Mouse (Mus musculus) spleen, adult 2 months (tissue): ENCODE data around the gene Osbpl10. TPM values are rescaled to one million over a fixed set of nuclear protein-coding genes. Genes with fewer than 3 reads are reported as not detected.

ENCODE experiments used
- DNase-seq, 2 experiments: peaks; one replicate each; pipeline versions ENCODE4 v3.0.0 to v3.0.0-alpha.2; 2012 to 2021; ENCODE audit warnings: low spot score in 2 of 2, low read depth in 1 of 2
- H3K27ac ChIP-seq: fragments of 200-500 bp; 2 replicates; pipeline ENCODE4 v1.5.1; 2012; ENCODE audit warnings: low read length, inconsistent platforms; ENCODE audit not compliant: insufficient read depth
- H3K27me3 ChIP-seq: fragments of 200-500 bp; 2 replicates; pipeline ENCODE4 v1.6.1; 2012; ENCODE audit warnings: mild to moderate bottlenecking, moderate library complexity, low read length, inconsistent platforms; ENCODE audit not compliant: control insufficient read depth, insufficient read depth
- H3K36me3 ChIP-seq: fragments of 200-500 bp; 2 replicates; pipeline ENCODE4 v1.6.1; 2012; ENCODE audit warnings: mild to moderate bottlenecking, low read length, inconsistent platforms; ENCODE audit not compliant: control insufficient read depth, insufficient read depth
- H3K4me1 ChIP-seq: fragments of 200-500 bp; 2 replicates; pipeline ENCODE4 v1.6.1; 2011; ENCODE audit warnings: inconsistent platforms; ENCODE audit not compliant: control insufficient read depth, insufficient read depth, insufficient read length
- H3K4me3 ChIP-seq: fragments of 200-500 bp; 2 replicates; pipeline ENCODE4 v1.5.1; 2011; ENCODE audit warnings: mild to moderate bottlenecking, inconsistent platforms; ENCODE audit not compliant: insufficient read depth, insufficient read length; ENCODE audit errors: extremely low read depth
- CTCF ChIP-seq: fragments of 200-500 bp; IDR thresholded peaks from 2 replicates; pipeline ENCODE4 v1.5.1; 2011; ENCODE audit warnings: mild to moderate bottlenecking, inconsistent platforms; ENCODE audit not compliant: insufficient read depth, insufficient read length, insufficient replicate concordance; ENCODE audit errors: extremely low read depth
- POLR2A ChIP-seq: fragments of 200-500 bp; IDR thresholded peaks from 2 replicates; pipeline ENCODE4 v1.6.1; 2011; ENCODE audit warnings: low read depth, low read length, inconsistent platforms
- WGBS: fragments of 180-500 bp; shearing (Covaris S2); methylation state at CpG from one replicate; pipeline ENCODE4 v1.1.7; 2018; 5-methylcytosine and 5-hydroxymethylcytosine counted together
- polyA plus RNA-seq: library from polyadenylated mRNA; depleted of rRNA; stranded (reverse); fragments of >200 nt; gene quantifications from 2 replicates; pipeline ENCODE4 v1.2.3, GENCODE M21; 2012

Gene Osbpl10
- polyA plus RNA-seq, 1 experiment, result 0.54 TPM

DNA sequence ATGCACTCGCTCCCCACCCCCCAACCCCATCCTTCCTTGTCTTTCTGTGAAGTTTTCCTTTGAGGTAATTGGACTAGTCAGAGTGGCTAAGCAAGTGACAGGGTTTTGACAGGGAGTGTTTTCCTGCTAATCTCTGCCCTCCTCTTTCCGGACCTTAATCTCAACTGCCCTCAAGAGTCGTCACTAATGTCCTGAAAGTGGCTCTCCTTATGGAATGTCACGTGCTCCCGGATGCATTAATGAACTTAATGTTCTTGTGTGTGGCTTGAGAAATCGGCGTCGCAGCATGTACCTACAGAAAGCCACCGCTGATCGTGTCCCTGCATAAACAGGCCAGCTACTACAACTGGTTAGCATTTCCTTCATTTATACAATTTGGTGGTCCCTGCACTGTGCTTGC is 70.0 kb downstream of the Osbpl10 start:
- H3K27me3 ChIP-seq, result no peaks in the 10 kb centered on the region
- peaks cover 6% of the 10 kb centered on the region; the same call in 1 of the 2 replicates for H3K4me1 ChIP-seq
- 88% methylated on average over 10 of the region's 10 CpGs for WGBS
- DNase-seq, result no peak
- no peak overlapping the region for H3K4me3 ChIP-seq
- no peaks in the 10 kb centered on the region for H3K36me3 ChIP-seq
- TF ChIP-seq CTCF (no peak), POLR2A (no peak)
- H3K27ac ChIP-seq, result no peak overlapping the region

DNA sequence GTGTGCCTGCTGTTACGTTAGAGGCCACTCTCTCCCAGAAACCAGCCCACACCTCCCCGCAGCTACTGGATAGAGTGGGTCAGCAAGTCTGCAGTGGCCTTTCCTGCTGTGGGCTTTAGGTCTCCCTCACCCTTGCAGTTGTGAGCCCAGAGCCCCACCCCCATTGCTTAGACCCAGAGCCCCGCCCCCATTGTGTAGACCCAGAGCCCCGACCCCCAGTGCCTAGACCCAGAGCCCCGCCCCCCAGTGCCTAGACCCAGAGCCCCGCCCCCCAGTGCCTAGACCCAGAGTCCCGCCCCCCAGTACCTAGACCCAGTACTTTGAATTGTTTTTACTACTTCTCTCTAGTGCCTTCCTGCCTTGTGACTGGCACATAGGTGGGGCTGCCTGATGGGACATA is 70.5 kb downstream of the Osbpl10 start:
- no peak overlapping the region for H3K4me3 ChIP-seq
- H3K27ac ChIP-seq, result no peak overlapping the region
- H3K36me3 ChIP-seq, result no peaks in the 10 kb centered on the region
- peaks cover 6% of the 10 kb centered on the region; the same call in 1 of the 2 replicates for H3K4me1 ChIP-seq
- H3K27me3 ChIP-seq, result no peaks in the 10 kb centered on the region
- DNase-seq, result no peak
- TF ChIP-seq CTCF (no peak), POLR2A (no peak)
- 80% methylated on average over 7 of the region's 7 CpGs for WGBS

DNA sequence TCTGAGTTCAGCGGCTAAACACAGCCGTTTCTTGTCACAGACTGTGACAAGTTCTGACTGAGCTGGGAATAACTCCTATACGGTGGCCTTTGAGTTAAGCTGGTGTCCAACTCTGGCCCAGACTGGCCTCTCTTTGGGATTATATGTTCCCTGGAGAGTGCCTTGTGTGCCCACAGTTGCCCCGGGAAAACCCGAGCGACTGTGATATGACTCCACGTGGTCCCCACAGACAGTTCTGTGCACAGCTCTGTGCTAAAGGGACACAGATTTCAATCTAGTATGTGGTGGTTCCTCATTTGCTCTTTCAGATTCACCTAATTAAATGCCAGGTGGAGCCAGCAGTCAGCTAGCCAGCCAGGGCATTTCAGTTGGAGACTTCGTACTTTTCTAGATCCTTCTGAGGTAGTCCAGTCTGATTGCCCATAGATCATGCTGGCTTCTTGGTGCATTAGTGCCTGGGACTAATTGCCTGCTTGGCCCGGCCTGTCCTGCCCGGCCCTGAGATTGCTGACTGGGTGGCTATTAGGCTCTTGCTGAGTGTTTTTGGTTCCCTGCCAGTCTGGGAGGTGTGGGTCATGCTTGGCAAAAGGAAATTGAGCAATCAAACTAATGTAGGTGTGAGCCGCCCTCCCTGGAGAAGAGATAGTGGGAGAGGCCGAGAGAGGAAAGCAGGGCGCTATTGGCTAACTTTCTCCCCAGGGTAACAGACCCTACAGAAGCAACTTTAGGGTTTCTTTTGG is 71.8 kb downstream of the Osbpl10 start:
- Histone ChIP-seq H3K27ac (no peak overlapping the region), H3K4me3 (no peak overlapping the region), H3K4me1 (peaks cover 6% of the 10 kb centered on the region; the same call in 1 of the 2 replicates), H3K27me3 (no peaks in the 10 kb centered on the region), H3K36me3 (no peaks in the 10 kb centered on the region)
- 61% methylated on average over 13 of the region's 13 CpGs for WGBS
- DNase-seq, result no peak
- no peak for TF ChIP-seq CTCF
- no peak for TF ChIP-seq POLR2A

DNA sequence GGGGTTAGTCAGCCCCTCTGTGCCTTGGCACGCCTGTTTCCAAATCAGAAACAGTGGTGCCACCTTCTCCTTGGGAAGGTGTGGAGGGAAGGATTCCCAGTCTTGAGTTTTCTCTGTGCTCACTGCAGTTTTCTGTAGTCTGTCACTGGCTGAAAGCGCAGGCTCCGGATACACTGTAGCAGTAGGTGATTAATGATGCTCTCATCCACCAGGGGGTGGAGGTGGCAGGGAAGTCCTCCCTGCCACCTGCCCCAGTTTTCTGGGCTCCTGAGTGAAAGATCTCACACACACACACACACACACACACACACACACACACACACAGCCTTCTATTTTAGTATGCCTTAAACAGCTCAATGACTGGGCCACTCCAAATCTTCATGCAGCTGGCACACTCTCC is 73.6 kb downstream of the Osbpl10 start:
- H3K27ac ChIP-seq, result no peak overlapping the region
- no peaks in the 10 kb centered on the region for H3K27me3 ChIP-seq
- no peak for DNase-seq
- TF ChIP-seq POLR2A, result no peak
- TF ChIP-seq CTCF, result no peak
- WGBS, result 85% methylated on average over 3 of the region's 3 CpGs
- H3K36me3 ChIP-seq, result no peaks in the 10 kb centered on the region
- peaks cover 6% of the 10 kb centered on the region; the same call in 1 of the 2 replicates for H3K4me1 ChIP-seq
- H3K4me3 ChIP-seq, result no peak overlapping the region

DNA sequence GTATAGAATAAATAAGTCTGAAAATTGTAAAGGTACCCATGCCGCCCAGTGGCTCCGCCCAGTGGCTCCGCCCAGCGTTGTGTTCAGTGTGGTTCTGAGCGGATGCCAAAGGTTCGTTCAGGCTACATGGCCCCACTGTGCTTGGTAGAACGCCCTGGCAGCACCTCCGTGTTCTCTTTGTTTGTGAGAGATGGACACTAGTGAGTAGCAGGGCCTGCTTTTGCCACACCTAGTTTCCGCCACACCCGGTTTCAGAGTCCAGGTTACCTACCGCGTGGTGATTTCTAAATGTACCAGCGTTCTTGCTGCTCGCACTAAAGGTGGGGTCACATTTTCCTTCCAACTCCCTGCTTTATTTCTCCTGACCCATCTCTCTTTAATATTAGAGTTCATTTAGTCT is 75.4 kb downstream of the Osbpl10 start:
- no peak overlapping the region for H3K4me3 ChIP-seq
- no peak overlapping the region for H3K27ac ChIP-seq
- 92% methylated on average over 14 of the region's 14 CpGs for WGBS
- TF ChIP-seq CTCF, result no peak
- TF ChIP-seq POLR2A, result no peak
- no peaks in the 10 kb centered on the region for H3K36me3 ChIP-seq
- H3K27me3 ChIP-seq, result no peaks in the 10 kb centered on the region
- DNase-seq, result no peak
- H3K4me1 ChIP-seq, result peaks cover 6% of the 10 kb centered on the region; the same call in 1 of the 2 replicates

DNA sequence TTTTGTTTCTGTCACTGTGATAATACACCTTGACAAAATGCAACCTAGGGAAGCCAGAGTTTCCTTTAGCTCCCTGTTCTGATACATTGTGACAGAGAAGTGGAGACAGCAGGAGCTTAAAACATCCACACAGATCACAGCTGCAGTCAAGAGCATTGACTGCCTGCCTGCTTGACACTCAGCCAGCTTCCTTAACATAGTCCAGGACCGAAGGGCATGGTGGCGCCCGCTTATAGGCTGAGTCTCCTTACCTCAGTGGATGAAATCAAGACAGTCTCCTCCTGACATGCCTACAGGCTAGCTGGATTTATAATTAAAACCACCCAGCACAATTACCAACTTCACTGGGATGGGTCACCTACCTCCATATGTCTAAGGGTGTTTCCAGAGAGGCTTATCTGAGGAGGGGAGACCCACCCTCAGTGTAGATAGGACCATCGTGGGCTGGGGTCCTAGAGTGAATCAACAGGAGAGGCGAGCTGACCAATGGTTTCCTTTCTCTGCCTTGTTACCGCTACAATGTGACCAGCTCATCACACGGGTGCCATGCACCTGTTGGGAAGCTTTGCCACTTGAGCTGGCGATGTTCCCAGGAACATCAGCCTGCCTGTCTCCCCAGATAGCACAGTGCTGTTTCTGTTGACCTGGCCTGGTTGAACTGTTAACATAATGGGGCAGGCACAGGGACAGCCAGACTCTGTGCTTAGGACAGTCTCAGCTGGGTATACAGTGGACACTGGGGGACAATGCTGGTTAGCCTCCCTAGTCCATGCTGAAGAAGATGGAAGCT is 76.9 kb downstream of the Osbpl10 start:
- H3K36me3 ChIP-seq, result no peaks in the 10 kb centered on the region
- no peak overlapping the region for H3K27ac ChIP-seq
- no peak overlapping the region for H3K4me3 ChIP-seq
- DNase-seq, result no peak
- WGBS, result 85% methylated on average over 8 of the region's 8 CpGs
- peaks cover 2% of the 10 kb centered on the region; the same call in 1 of the 2 replicates for H3K4me1 ChIP-seq
- TF ChIP-seq POLR2A (no peak), CTCF (no peak)
- no peaks in the 10 kb centered on the region for H3K27me3 ChIP-seq

DNA sequence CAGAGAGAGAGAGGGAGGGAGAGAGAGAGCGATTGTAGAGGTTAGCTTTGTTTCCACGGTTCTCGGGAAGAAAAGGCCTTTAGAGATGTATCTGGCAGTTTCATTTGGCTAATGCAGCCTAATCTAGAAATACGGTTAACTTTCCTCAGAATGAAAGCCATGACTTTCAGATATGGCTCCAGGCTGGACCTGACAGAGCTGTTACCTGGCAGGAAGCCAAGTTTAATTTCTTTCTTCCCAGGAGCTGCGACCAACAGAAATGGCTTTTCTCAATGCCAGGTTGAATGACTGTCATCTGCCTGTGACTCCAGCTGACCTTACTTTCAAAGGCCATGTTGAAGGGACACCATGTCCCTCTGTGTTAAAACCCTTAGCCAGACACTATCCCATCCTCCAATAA is 80.4 kb downstream of the Osbpl10 start:
- Histone ChIP-seq H3K27me3 (no peaks in the 10 kb centered on the region), H3K4me3 (no peak overlapping the region), H3K4me1 (no peaks in the 10 kb centered on the region), H3K27ac (no peak overlapping the region), H3K36me3 (no peaks in the 10 kb centered on the region)
- TF ChIP-seq CTCF, result no peak
- TF ChIP-seq POLR2A, result no peak
- WGBS, result 80% methylated on average over 5 of the region's 5 CpGs
- DNase-seq, result no peak
